Mouse (Mus musculus) liver, embryonic 11.5 days (tissue): ENCODE measurements around the gene Snrpd3. TPM values are rescaled to one million over a fixed set of nuclear protein-coding genes. Genes with fewer than 3 reads are reported as not detected.

ENCODE experiments used
- ATAC-seq: fragments of 200-750 bp; cut with Nextera tagmentation; replicated peaks from 2 replicates; pipeline ENCODE4 v1.8.0; 2017; ENCODE audit warnings: moderate number of reproducible peaks, mild to moderate bottlenecking, moderate TSS enrichment, moderate library complexity; ENCODE audit not compliant: low FRiP score
- DNase-seq: peaks from one replicate; pipeline ENCODE4 v3.0.0-alpha.2; 2017; ENCODE audit warnings: low spot score
- H3K27ac ChIP-seq: fragments of 300-500 bp; sonication (generic); 2 replicates; pipeline ENCODE4 v1.5.1; 2014; ENCODE audit warnings: mild to moderate bottlenecking, low read depth, low read length, control low read depth
- H3K27me3 ChIP-seq: fragments of 300-500 bp; sonication (generic); replicated peaks from 2 replicates; pipeline ENCODE4 v1.6.1; 2014; ENCODE audit warnings: low read length, mixed read lengths; ENCODE audit not compliant: control insufficient read depth, insufficient read depth
- H3K36me3 ChIP-seq: fragments of 300-500 bp; sonication (generic); 2 replicates; pipeline ENCODE4 v1.6.1; 2014; ENCODE audit warnings: mild to moderate bottlenecking, low read length, moderate library complexity, mixed read lengths; ENCODE audit not compliant: control insufficient read depth, insufficient read depth
- H3K4me1 ChIP-seq: fragments of 300-500 bp; sonication (generic); replicated peaks from 2 replicates; pipeline ENCODE4 v1.6.1; 2014; ENCODE audit warnings: low read length, mixed read lengths; ENCODE audit not compliant: control insufficient read depth, insufficient read depth
- H3K4me2 ChIP-seq: fragments of 300-500 bp; sonication (generic); 2 replicates; pipeline ENCODE4 v1.6.1; 2014; ENCODE audit warnings: mild to moderate bottlenecking, control low read depth, moderate library complexity
- H3K4me3 ChIP-seq: fragments of 300-500 bp; sonication (generic); 2 replicates; pipeline ENCODE4 v1.5.1; 2014; ENCODE audit warnings: low read depth, low read length, control low read depth
- H3K9ac ChIP-seq: fragments of 300-500 bp; sonication (generic); 2 replicates; pipeline ENCODE4 v1.6.1; 2014; ENCODE audit warnings: low read depth, low read length, control low read depth
- H3K9me3 ChIP-seq: fragments of 300-500 bp; sonication (generic); 2 replicates; pipeline ENCODE4 v1.6.1; 2016; ENCODE audit warnings: low read length, inconsistent platforms, mixed read lengths; ENCODE audit not compliant: control insufficient read depth
- WGBS: fragments of 180-500 bp; shearing (Covaris S2); extraction: QIAGEN DNeasy Blood & Tissue Kit; methylation state at CpG from one replicate; pipeline ENCODE4 v1.1.7; 2014; 5-methylcytosine and 5-hydroxymethylcytosine counted together
- polyA plus RNA-seq: library from polyadenylated mRNA; unstranded; fragments of >200 nt; fragmentation: Nextera tagmentation; extraction: Ambion mirVana; gene quantifications from 2 replicates; pipeline ENCODE4 v1.2.1, GENCODE M21; 2014

Gene Snrpd3
- polyA plus RNA-seq, 1 experiment from 2014 or later: 328 TPM

- DNase-seq (no peak), ATAC-seq (no peak)
- Histone ChIP-seq H3K27ac (no peak overlapping the region), H3K9me3 (no peaks in the 10 kb centered on the region), H3K9ac (no peak overlapping the region), H3K27me3 (no peaks in the 10 kb centered on the region), H3K36me3 (peaks cover 42% of the 10 kb centered on the region), H3K4me3 (no peak overlapping the region), H3K4me1 (no peaks in the 10 kb centered on the region), H3K4me2 (no peak overlapping the region)
- WGBS: 89% methylated on average over 9 of the region's 9 CpGs
Measured at GRCm38 (mm10) chr10:75531532-75532090, 14.3 kb downstream of the Snrpd3 start.

- Histone ChIP-seq H3K4me1 (no peaks in the 10 kb centered on the region), H3K36me3 (peaks cover 40% of the 10 kb centered on the region), H3K27ac (no peak overlapping the region), H3K9me3 (no peaks in the 10 kb centered on the region), H3K4me2 (no peak overlapping the region), H3K4me3 (no peak overlapping the region), H3K27me3 (no peaks in the 10 kb centered on the region), H3K9ac (no peak overlapping the region)
- WGBS: 92% methylated on average over 8 of the region's 8 CpGs
- DNase-seq (no peak), ATAC-seq (no peak)
Measured at GRCm38 (mm10) chr10:75534216-75534615, 16.9 kb downstream of the Snrpd3 start.

- Histone ChIP-seq H3K4me1 (no peaks in the 10 kb centered on the region), H3K36me3 (peaks cover 38% of the 10 kb centered on the region), H3K4me3 (no peak overlapping the region), H3K9ac (no peak overlapping the region), H3K27me3 (no peaks in the 10 kb centered on the region), H3K27ac (no peak overlapping the region), H3K9me3 (no peaks in the 10 kb centered on the region), H3K4me2 (no peak overlapping the region)
- DNase-seq (no peak), ATAC-seq (no peak)
- WGBS: 84% methylated on average over 8 of the region's 8 CpGs
Measured at GRCm38 (mm10) chr10:75534934-75535333, 17.6 kb downstream of the Snrpd3 start.

GRCm38 (mm10) chr10:75535423-75535822, 18.1 kb downstream of the Snrpd3 start:
- Histone ChIP-seq H3K9ac (no peak overlapping the region), H3K36me3 (peaks cover 38% of the 10 kb centered on the region), H3K9me3 (no peaks in the 10 kb centered on the region), H3K4me2 (no peak overlapping the region), H3K4me1 (no peaks in the 10 kb centered on the region), H3K4me3 (no peak overlapping the region), H3K27me3 (no peaks in the 10 kb centered on the region), H3K27ac (no peak overlapping the region)
- DNase-seq: no peak
- 86% methylated on average over 2 of the region's 2 CpGs for WGBS
- ATAC-seq: no peak

GRCm38 (mm10) chr10:75536123-75536522, 18.8 kb downstream of the Snrpd3 start:
- DNase-seq (no peak), ATAC-seq (no peak)
- Histone ChIP-seq H3K4me2 (no peak overlapping the region), H3K4me1 (no peaks in the 10 kb centered on the region), H3K9me3 (no peaks in the 10 kb centered on the region), H3K27ac (no peak overlapping the region), H3K4me3 (no peak overlapping the region), H3K27me3 (no peaks in the 10 kb centered on the region), H3K36me3 (peaks cover 38% of the 10 kb centered on the region), H3K9ac (no peak overlapping the region)
- 87% methylated on average over 5 of the region's 5 CpGs for WGBS

GRCm38 (mm10) chr10:75547901-75548300, 30.6 kb downstream of the Snrpd3 start:
- no peak overlapping the region for H3K4me2 ChIP-seq
- H3K4me1 ChIP-seq: no peaks in the 10 kb centered on the region
- H3K9me3 ChIP-seq: no peaks in the 10 kb centered on the region
- WGBS: 65% methylated on average over 7 of the region's 7 CpGs
- H3K27ac ChIP-seq: no peak overlapping the region
- no peak overlapping the region for H3K9ac ChIP-seq
- ATAC-seq (no peak), DNase-seq (no peak)
- no peak overlapping the region for H3K4me3 ChIP-seq
- H3K36me3 ChIP-seq: no peaks in the 10 kb centered on the region
- H3K27me3 ChIP-seq: no peaks in the 10 kb centered on the region

- no peaks in the 10 kb centered on the region for H3K4me1 ChIP-seq
- H3K4me2 ChIP-seq: no peak overlapping the region
- no peaks in the 10 kb centered on the region for H3K27me3 ChIP-seq
- H3K27ac ChIP-seq: no peak overlapping the region
- H3K9me3 ChIP-seq: no peaks in the 10 kb centered on the region
- WGBS: 68% methylated on average over 14 of the region's 14 CpGs
- H3K4me3 ChIP-seq: no peak overlapping the region
- H3K9ac ChIP-seq: no peak overlapping the region
- no peak for DNase-seq
- no peaks in the 10 kb centered on the region for H3K36me3 ChIP-seq
- no peak for ATAC-seq
Measured at GRCm38 (mm10) chr10:75548486-75548885, 31.1 kb downstream of the Snrpd3 start.

- H3K4me3 ChIP-seq: no peak overlapping the region
- DNase-seq (no peak), ATAC-seq (no peak)
- H3K9me3 ChIP-seq: no peaks in the 10 kb centered on the region
- WGBS: 70% methylated on average over 7 of the region's 7 CpGs
- no peak overlapping the region for H3K4me2 ChIP-seq
- no peaks in the 10 kb centered on the region for H3K27me3 ChIP-seq
- no peak overlapping the region for H3K9ac ChIP-seq
- H3K36me3 ChIP-seq: no peaks in the 10 kb centered on the region
- no peaks in the 10 kb centered on the region for H3K4me1 ChIP-seq
- no peak overlapping the region for H3K27ac ChIP-seq
Measured at GRCm38 (mm10) chr10:75549886-75550285, 32.5 kb downstream of the Snrpd3 start.

GRCm38 (mm10) chr10:75551175-75551574, 33.8 kb downstream of the Snrpd3 start:
- Histone ChIP-seq H3K27me3 (no peaks in the 10 kb centered on the region), H3K4me3 (no peak overlapping the region), H3K36me3 (no peaks in the 10 kb centered on the region), H3K4me2 (no peak overlapping the region; the same call in 1 of the 2 replicates), H3K9me3 (no peaks in the 10 kb centered on the region), H3K9ac (no peak overlapping the region), H3K4me1 (no peaks in the 10 kb centered on the region), H3K27ac (no peak overlapping the region)
- DNase-seq (no peak), ATAC-seq (no peak)
- 27% methylated on average over 12 of the region's 12 CpGs for WGBS
